Mouse (Mus musculus) spleen, postnatal 36 days (tissue): Measurements from ENCODE around the gene Gm6034.
"Not testable (repeated sequence)": the region's sequence is repeated elsewhere in the genome, so short reads cannot be mapped to it uniquely, and the experiment has no call there.

Source experiments
- DNase-seq, 2 experiments: peaks; one replicate each; pipeline ENCODE4 v3.0.0; 2022; ENCODE audit warnings: low spot score in 2 of 2, mixed read lengths in 1 of 2

The Gm6034 gene

DNA sequence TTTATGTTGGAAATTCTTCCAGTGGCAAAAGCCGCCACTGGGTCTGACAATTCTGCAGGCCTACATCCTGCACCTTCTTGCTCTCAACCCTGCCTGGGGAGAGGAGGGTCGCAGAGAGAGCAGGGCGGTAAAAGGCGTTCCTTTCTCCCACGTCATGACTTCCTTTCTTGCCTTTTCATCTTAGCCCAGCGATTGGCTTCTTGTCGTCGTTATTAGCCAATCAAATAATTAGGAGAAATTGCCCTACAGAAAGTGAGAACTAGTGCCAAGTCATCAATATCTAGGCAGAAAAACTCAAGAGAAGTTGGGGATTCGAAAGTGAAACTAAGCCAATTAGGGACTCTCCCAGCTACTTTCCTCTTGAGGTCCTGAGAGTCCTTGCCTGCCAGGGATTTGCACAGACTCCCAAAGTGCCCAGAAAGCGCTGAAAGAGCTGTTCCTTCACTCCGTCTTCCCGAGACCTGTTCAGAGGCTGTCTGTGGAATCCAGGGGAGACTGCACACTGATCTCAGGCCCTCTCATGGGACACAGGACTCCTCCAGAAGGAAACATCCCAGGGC is at the start of gene Gm6034, which contains the start of gene H2-T22:
Gene Gm6034, plus strand, starts transcription at position 352 of the 560 bp plus-strand sequence.
Gene H2-T22, minus strand, starts transcription at position 138 of the 560 bp plus-strand sequence.
- DNase-seq = peak; percentile 90 to 94

DNA sequence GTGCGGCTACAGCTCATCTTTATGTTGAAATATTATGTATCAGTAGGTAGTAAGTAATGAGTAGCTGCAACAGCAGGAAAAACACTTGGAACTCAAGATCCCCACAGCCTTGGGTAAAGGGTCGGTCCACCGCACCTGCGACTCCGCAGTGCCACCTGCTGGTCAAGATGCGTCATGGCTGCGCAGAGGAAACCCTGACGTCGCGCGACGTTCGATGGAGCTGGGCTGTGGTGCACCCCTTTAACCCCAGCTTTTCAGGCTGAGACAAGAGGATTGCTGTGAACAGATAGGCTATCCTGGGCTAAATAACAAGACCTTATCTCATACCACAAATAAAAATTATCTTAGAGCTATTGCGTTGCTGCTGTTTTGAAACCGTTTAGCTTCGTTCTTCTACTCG is 49.1 kb upstream of the Gm6034 start:
- peak; percentile 71 to 72 for DNase-seq

DNA sequence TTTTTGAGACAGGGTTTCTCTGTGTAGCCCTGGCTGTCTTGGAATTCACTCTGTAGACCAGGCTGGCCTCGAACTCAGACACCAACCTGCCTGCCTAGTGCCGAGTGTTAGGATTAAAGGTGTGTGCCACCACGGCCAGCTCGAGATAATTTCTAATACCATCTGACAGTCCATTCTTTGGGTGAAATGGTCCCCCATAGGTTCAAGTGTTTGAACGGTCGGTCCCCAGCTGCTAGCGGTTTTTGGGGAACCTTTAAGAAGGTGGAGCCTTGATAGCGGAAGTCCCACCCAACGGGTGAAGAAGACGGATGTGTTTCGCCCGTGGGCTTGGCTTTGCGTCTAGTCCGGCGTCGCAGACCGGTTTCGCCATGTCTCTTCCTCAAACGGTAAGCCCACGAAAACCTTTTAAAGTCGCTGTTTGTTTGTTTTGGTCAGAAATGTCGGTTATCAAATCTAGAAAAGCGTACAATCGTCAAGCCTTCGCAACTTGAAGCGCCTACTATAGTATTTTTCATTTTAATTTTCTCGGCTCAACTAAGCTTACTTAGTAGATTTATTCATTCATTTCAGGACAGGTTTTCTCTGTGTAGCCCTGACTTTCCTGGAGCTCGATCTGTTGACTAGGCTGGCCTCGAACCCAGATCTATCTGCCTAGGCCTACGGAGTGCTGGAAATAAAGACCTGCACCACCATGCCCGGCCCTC is 48.4 kb upstream of the Gm6034 start:
- peak; percentile 88 to 92 for DNase-seq

DNA sequence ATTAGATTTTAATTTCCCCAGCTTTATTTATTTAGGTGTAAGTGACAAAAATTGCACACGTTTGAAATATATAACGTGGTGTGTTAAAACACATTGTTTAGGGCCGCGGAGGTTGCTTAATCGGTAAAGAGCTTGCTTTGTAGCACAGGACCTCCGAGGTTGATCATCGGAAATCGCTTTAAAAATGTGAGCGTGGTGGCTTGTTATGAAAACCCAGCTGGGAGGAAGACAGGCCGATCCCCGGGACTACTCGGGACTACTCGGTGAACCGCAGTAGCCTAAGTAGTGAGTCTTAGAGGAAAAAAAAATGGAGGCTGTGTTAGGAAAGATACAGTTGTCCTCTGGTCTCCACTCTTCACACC is 47.9 kb upstream of the Gm6034 start:
- DNase-seq = no peak

DNA sequence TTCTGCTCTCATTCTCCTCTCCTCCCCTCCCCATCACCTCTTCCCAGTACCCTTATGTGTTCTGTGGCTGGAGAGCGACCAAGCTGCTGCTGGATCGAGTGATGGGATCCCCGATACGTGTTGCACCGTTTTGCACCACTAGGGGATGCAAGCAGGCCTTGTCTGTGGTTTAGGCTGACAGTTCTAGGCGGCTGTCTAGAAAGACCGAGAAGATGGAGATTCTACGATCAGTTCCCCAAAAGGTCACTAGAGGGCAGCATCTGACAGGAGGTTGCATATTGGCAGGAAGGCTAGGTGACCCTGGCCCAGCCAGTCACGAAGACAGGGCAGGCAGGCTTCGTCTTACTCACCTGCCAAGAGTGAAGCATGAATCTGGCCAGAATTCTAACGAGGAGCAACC is 45.8 kb upstream of the Gm6034 start:
- DNase-seq = peak; percentile 97 to 98

DNA sequence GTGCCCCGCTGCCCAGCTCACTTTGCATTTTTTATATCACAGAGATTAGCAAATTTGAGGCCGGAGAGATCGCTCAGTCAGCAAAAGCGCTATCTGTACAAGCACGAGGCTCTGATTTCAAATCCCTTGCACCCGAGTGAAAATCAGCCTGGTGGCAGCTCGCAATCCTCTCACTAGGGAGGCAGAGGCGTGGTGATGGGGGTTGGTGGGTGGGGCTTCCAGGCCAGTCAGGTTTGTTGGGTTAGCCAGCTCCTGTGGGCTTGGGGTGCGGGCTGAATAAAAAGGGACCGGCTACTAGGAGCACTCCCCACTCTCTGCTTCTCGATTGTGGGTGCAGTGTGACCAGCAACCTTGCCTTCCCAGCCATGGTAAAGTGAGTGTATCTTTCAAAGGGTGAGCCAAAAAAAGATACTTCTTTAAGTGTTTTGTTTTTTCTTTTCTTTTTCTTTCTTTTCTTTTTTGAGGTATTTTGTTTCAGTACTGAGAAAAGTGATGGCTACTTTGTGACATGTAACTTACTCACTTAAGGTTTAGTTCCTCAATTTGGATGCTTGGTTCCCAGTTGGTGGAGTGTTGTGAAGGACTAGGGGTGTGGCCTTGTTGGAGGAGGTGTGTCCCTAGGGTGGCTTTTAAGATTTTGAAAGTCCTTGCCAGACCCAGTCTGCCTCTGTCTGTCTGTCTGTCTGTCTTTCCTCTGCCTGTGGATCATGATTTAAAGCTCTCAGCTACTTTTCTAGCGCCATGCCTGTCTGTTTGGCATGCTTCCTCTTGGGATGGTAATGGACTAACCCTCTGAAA is 44.8 kb upstream of the Gm6034 start:
- peak; percentile 81 to 89 for DNase-seq

DNA sequence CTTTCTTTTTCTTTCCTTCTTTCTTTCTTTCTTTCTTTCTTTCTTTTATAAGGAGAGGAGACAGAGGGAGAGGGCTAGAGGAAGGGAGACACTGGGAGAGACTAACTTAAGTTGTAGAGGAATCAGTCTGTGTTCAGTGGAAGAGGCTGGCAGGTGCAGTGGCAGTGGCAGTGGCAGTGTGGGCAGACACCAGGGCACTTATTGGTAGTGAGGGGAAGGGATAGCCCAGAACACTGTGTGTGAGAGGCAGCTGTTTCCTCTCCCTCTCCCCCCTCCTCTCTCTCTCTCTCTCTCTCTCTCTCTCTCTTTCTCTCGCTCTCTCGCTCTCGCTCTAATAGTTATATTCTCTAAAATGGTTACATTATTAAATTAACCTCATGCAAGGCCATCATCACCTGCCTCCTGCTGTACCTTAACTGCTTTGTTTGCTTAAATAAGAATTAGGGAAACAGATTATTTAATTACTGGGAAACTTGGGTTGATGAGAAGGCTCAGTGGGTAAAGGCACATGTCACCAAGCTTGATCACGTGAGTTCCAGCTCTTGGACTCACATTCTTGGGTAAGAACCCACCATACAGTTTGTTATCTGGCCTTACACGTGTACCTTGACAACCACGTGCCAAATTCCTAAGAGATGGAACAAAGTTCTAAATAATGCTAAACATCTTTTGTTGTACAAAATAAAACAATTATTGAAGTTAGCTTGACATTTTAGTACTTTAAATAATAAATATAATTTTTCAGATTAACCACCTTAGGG is 44.0 kb upstream of the Gm6034 start:
- DNase-seq = peak in 1 of 2 experiments; percentile 54

DNA sequence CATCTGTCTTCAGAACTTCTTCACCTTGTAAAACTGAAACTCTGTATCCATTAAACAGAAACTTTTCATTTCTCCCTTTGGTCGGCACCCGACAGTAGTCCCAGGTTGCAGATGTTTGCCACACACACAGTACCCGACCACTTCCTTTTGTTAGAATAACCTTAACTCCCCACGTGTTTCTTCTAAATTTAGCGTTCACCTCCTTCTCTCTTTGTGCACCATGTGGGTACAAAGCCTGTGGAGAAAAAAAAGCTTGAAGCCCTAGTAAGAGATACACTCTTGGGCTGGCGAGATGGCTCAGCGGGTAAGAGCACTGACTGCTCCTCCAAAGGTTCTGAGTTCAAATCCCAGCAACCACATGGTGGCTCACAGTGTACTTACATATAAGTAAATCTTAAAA is 43.4 kb upstream of the Gm6034 start:
- DNase-seq = peak; percentile 82 to 86

DNA sequence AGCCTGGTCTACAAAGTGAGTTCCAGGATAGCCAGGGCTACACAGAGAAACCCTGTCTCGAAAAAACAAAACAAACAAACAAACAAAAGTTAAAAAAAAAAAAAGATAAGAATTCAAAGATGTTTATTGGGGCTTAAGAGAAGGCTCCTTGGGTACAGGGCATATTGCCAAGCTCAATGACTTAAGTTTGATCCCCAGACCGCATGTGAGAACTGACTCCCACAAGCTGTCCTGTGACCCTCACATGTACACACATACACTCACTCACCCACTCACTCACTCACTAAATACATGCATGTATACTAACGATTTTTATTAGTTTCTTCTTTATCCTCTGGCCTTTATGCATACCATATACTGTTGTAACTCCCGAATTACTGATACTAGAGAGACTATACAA is 42.4 kb upstream of the Gm6034 start:
- DNase-seq = peak in 1 of 2 experiments; percentile 37

DNA sequence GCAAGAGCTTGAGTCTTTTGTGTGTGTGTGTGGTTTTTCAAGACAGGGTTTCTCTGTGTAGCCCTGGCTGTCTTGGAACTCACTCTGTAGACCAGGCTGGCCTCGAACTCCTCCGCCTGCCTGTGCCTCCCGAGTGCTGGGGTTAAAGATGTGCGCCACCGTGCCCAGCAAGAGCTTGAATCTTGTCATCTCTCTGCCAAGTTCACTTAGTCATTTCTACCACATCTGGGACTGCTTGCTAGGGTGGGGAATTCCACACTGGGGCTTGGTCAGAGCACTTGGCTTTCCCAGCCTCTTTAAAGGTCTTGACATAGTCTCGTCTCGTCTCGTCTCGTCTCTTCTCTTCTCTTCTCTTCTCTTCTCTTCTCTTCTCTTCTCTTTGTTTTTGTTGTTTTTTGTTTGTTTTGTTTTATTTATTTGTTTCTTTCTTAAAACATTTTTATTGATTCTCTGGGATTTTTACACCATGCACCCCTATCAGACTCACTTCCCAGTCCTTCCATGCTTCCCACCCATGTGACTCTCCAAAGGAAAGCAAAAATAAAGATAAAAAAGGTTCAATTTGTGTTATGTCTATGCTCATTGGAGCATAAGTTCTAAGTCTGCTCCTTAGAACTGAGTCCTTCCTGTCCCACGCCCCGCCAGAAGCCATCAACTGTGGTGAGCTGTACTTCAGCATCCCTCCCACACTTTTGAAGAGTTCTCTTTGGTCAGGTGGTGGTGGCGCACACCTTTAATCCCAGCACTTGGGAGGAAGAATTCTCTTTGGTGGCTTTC is 41.5 kb upstream of the Gm6034 start:
- DNase-seq = peak; percentile 69 to 77

DNA sequence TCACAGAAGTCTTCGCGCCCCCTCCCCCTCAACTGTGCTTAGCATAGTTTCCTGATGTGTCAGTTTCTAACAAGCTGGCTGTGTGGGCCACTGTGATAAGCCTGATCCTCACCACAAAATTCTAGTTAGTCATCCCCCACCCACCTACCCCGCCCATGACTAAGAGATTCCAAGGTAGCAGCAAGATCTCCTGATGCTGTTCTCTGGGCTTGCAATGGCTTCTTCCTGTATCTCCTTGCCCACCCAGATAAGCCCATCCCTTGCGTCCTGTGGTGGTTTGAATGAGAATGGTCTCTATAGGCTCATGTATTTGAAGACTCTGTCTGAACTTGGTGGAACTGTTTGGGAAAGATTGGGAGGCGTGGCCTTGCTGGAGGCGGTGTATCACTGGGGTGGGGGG is 40.8 kb upstream of the Gm6034 start:
- peak; percentile 63 to 76 for DNase-seq

DNA sequence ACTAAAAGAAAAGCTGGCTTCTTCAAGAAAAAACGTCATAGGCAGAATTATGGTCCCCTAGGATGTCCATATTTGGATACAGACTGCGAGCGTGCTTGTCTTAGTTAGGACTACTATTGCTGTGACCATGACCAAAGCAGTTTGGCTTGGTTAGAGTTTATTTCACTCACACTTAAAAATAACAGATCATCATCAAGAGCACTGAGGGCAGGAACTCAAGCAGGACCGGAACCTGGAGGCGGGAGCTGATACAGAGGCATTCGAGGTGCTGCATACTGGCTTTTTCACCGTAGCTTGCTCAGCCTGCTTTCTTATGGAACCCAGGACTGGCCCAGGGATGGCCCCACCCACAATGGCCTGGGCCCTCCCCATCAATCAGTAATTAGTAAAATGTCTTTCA is 39.4 kb upstream of the Gm6034 start:
- no peak for DNase-seq

DNA sequence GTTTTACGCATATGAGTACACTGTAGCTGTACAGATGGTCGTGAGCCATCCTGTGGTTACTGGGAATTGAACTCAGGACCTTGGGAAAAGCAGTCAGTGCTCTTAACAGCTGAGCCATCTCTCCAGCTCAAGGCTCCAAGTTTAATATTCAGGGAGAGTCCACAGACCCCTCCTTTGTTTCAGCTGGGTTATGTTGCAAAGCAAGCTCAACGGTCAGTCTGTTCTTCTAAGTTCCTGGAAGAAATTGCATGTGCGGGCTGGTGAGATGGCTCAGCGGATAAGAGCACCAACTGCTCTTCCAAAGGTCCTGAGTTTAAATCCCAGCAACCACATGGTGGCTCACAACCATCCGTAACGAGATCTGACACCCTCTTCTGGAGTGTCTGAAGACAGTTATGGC is 38.4 kb upstream of the Gm6034 start:
- DNase-seq = not testable (repeated sequence)

DNA sequence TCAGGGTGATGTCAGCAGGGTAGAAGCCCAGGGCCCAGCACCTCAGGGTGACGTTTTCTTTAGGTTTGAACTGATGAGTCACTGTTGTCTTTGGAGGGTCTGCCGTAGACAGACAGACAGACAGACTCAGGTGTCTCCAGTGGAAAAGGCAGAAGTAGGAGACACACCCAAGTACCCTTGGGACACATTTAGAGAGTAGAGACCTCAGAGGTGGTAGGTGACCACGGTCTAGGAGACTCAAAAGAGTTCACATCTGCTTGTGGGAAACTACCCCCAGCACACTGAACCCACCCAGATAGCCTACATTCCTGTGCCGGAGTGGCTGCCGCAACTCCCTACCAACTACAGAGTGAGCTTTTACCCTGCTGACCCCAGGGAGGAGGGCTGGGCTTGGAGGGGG is 27.8 kb upstream of the Gm6034 start:
- DNase-seq = no peak

DNA sequence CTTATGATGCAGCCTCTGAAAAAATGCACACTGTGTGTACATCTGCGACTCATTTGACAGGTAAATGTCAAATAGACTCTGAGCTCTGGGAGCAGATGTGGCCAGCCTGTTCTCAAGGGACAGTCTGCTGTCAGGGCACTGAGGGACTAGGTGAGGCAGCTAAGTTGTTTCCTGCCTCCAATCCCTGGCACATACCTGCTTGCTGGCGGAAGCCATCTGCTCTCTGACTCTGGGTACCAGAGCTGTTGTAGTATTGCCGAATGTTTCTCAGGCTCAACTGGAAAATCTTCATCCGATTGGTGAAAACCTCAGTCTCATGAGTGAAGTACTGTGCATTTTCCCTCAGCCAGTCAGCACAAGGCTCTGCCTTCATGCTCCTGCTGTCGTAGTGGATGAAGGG is 25.7 kb upstream of the Gm6034 start:
- no peak for DNase-seq

DNA sequence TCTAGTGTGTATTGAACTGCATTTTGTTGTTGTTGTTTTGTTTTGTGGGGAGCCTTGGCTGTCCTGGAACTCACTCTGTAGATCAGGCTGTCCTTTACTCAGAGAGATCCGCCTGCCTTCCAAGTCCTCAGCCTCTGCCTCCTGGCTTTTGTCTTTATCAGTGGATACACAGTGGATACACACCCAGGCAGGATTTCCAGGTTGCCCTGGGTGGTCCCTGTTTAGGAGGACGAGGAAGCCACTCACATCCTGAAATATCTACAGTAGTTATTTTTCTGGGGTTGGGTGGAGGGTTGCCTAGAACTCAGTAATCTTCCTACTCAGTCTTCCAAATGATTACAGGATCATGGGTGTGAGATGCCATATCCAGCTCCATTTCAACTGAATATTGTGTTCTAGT is 23.8 kb upstream of the Gm6034 start:
- no peak for DNase-seq

DNA sequence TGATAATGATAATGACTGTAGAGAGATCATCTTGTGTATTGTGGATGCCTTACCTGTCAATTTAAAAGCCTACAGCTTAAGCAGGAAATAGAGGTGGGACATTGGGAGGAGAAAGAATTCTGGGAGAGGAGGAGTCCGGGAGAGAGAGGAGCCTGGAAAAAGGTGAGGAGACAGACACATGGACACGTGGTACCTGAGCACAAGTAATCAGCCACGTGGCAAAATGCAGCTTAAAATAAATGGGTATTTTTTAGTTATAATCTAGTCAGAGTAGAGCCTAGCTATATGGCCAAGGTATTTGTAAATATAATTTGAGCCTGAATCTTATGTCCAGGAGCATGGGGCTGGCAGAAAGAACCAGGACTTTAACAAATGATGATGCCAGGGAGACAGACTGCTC is 23.2 kb upstream of the Gm6034 start:
- no peak for DNase-seq

DNA sequence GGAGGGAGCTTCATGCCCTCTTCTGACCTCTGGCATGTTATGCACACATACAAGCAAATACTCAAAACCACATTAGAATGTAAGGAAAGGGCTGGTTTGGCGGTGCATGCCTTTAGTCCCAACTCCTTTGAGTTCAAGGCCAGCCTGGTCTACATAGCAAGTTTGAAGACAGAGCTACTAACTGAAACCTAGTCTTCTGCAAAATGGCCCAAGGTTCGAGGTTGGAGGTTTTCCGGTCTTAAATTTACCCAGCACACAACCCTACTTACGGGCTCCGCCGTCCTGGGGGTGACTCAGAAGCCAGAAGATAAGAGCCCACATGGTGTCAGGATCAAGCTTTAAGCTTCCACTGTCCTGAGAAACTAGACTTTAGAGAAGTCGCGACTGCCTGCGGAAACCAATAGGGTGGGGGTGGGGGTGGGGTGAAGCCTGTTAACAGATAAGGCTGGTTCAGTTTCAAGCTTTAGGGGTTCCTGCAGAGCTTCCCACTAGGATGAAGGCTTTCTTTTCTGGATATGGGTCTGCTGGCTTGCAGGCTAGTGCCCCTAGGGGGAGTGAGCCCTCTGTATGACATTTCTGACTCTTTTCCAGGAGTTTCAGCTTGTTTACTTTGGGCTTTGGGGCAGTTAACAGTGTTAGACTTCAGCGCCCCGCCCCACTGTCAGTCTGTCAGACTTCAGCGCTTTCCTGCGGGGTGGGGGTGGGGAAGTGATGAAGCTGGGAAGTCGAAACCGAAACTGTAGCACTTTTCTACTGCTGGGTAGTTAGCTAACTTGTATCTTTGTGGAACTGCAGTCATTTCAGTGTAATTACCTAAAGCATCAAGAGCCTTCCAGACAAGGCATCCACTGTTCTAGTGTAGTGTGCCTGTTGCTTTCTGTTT is 22.3 kb upstream of the Gm6034 start, which contains the start of gene H2-T24:
Gene H2-T24, minus strand, starts transcription at position 370 of the 883 bp plus-strand sequence.
- peak; percentile 86 to 89 for DNase-seq

DNA sequence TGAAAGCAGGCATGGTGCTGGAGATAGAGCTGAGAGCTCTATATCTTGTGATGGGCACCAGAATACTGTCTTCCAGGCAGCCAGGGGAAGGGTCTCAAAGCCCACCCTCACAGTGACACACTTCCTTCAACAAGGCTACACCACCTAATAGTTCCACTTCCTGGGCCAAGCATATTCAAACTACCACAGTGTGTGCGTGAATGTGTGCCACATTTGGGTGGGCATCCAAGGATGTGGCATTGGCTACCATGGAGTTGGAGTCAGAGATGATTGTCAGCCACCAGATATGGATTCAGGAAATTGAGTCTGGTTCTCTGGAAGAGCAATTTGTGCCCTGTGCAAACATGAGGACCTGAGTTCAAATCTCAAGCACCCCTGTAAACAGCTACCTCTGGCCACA is 21.5 kb upstream of the Gm6034 start:
- no peak for DNase-seq

DNA sequence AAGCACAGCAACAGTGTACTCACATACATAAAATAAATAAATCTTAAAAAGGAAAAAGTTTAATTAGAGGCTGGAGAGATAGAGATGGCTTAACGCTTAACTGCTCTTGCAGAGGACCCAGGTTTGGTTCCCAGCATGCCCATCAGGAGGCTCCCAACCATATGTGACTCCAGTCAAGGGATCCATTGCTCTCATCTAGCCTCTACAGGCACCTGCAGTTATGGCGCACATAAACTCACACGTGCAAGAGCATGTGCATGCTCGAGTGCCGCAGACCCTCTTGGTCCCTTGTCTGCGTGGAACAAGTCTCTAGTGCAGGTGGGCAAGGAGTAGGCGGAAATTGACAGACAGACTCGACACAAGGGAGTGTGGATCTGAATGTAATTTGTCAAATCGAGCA is 20.7 kb upstream of the Gm6034 start:
- no peak for DNase-seq
